Mouse (Mus musculus) lung, postnatal 0 days (tissue): ENCODE measurements around the gene Mrps26. TPM values are rescaled to one million over a fixed set of nuclear protein-coding genes. Genes with fewer than 3 reads are reported as not detected.

Experiments
- ATAC-seq: fragments of 200-750 bp; cut with Nextera tagmentation; 2 replicates; pipeline ENCODE4 v1.8.0; 2017; ENCODE audit warnings: moderate library complexity
- DNase-seq: peaks from one replicate; pipeline ENCODE4 v3.0.0-alpha.2; 2016; ENCODE audit warnings: low spot score
- H3K27ac ChIP-seq: fragments of 300-500 bp; sonication (generic); 2 replicates; pipeline ENCODE4 v1.5.1; 2014; ENCODE audit warnings: antibody characterized with exemption, mild to moderate bottlenecking, low read length, mixed read lengths
- H3K27me3 ChIP-seq: fragments of 300-500 bp; sonication (generic); replicated peaks from 2 replicates; pipeline ENCODE4 v1.6.1; 2014; ENCODE audit warnings: low read length, mixed read lengths; ENCODE audit not compliant: insufficient read depth
- H3K36me3 ChIP-seq: fragments of 300-500 bp; sonication (generic); 2 replicates; pipeline ENCODE4 v1.6.1; 2014; ENCODE audit warnings: low read length, mixed read lengths; ENCODE audit not compliant: insufficient read depth
- H3K4me1 ChIP-seq: fragments of 300-500 bp; sonication (generic); 2 replicates; pipeline ENCODE4 v1.6.1; 2014; ENCODE audit warnings: antibody characterized with exemption, low read depth, low read length, mixed read lengths; ENCODE audit not compliant: insufficient read depth
- H3K4me2 ChIP-seq: fragments of 300-500 bp; sonication (generic); replicated peaks from 2 replicates; pipeline ENCODE4 v1.6.1; 2014; ENCODE audit warnings: low read depth, mild to moderate bottlenecking, low read length, moderate library complexity, mixed read lengths
- H3K4me3 ChIP-seq: fragments of 300-500 bp; sonication (generic); 2 replicates; pipeline ENCODE4 v1.5.1; 2014; ENCODE audit warnings: low read depth, low read length
- H3K9ac ChIP-seq: fragments of 300-500 bp; sonication (generic); replicated peaks from 2 replicates; pipeline ENCODE4 v1.6.1; 2014; ENCODE audit warnings: low read depth, mild to moderate bottlenecking
- H3K9me3 ChIP-seq: fragments of 300-500 bp; sonication (generic); 2 replicates; pipeline ENCODE4 v1.6.1; 2016; ENCODE audit warnings: low read length, mixed read lengths
- CTCF ChIP-seq: IDR thresholded peaks from 2 replicates; pipeline ENCODE4 v1.5.1; 2016; ENCODE audit warnings: antibody characterized with exemption, mild to moderate bottlenecking
- EP300 ChIP-seq: IDR thresholded peaks from 2 replicates; pipeline ENCODE4 v1.6.1; 2016; ENCODE audit warnings: antibody characterized with exemption, mild to moderate bottlenecking, control low read depth
- WGBS: fragments of 180-500 bp; shearing (Covaris S2); extraction: QIAGEN DNeasy Blood & Tissue Kit; methylation state at CpG from one replicate; pipeline ENCODE4 v1.1.7; 2014; 5-methylcytosine and 5-hydroxymethylcytosine counted together
- polyA plus RNA-seq: library from polyadenylated mRNA; unstranded; fragments of >200 nt; fragmentation: Nextera tagmentation; extraction: Ambion mirVana; gene quantifications from 2 replicates; pipeline ENCODE4 v1.2.1, GENCODE M21; 2015

The Mrps26 gene
- polyA plus RNA-seq, 1 experiment from 2014 or later = 64.0 TPM

DNA sequence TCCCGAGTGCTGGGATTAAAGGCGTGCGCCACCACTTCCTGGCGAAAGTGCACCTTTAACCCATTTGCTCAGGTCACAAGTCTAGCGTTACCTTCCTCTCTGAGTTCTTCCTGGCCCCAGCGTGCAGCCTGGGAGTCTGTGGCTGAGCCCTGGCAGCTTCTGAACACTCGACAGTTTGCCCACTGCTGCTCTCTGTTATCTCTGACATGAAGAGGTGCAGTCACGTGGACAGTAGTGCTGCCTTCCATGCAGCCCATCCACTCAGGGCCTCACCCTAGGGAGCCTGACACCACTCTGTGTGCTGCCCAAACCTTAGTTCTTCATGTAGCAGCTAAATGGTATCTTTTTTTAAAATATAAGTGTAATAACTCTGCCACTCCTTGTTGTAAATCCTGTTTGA, 16.6 kb upstream of the Mrps26 start:
- 76% methylated on average over 8 of the region's 8 CpGs for WGBS
- TF ChIP-seq EP300 (no peak), CTCF (no peak)
- Histone ChIP-seq H3K27me3 (no peaks in the 10 kb centered on the region), H3K4me3 (no peak overlapping the region), H3K9me3 (no peaks in the 10 kb centered on the region), H3K36me3 (peaks cover 29% of the 10 kb centered on the region), H3K4me2 (no peak overlapping the region), H3K27ac (no peak overlapping the region), H3K9ac (no peak overlapping the region), H3K4me1 (no peaks in the 10 kb centered on the region)
- no peak for DNase-seq
- no peak for ATAC-seq

DNA sequence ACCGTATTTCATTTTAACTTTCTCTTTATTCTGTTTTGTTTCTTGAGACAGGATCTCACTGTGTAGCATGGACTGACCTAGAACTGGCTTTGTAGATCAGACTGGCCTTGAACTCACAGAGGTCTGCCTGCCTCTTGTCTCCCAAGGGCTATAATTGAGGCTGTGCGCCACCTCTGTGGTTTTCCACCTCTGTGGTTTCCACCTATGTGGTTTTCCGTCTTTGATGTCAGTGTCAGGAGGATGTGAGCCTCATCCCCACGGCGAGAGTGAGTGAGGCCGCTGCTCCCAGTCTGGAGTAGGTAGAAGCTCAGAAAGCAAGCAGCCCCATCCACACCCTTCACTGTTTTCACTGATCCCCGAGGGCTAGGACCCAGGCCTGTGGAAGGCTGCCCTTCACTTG, 8.7 kb upstream of the Mrps26 start:
- TF ChIP-seq EP300 = no peak
- TF ChIP-seq CTCF = no peak
- Histone ChIP-seq H3K4me2 (no peak overlapping the region), H3K9me3 (no peaks in the 10 kb centered on the region), H3K4me1 (no peaks in the 10 kb centered on the region), H3K4me3 (no peak overlapping the region), H3K27ac (no peak overlapping the region), H3K36me3 (peaks cover 20% of the 10 kb centered on the region), H3K27me3 (no peaks in the 10 kb centered on the region), H3K9ac (no peak overlapping the region)
- DNase-seq (no peak), ATAC-seq (no peak)
- WGBS = 87% methylated on average over 7 of the region's 7 CpGs

- no peaks in the 10 kb centered on the region for H3K9me3 ChIP-seq
- H3K27me3 ChIP-seq = no peaks in the 10 kb centered on the region
- no peak overlapping the region for H3K4me2 ChIP-seq
- no peak for TF ChIP-seq CTCF
- TF ChIP-seq EP300 = no peak
- WGBS = 97% methylated on average over 1 of the region's 1 CpGs
- H3K36me3 ChIP-seq = peaks cover 16% of the 10 kb centered on the region
- no peak for DNase-seq
- no peak overlapping the region for H3K4me3 ChIP-seq
- no peak overlapping the region for H3K9ac ChIP-seq
- no peak overlapping the region for H3K27ac ChIP-seq
- H3K4me1 ChIP-seq = no peaks in the 10 kb centered on the region
- ATAC-seq = no peak
These were observed 7.2 kb upstream of the Mrps26 start for GRCm38 (mm10) chr2:130556292-130556691.

DNA sequence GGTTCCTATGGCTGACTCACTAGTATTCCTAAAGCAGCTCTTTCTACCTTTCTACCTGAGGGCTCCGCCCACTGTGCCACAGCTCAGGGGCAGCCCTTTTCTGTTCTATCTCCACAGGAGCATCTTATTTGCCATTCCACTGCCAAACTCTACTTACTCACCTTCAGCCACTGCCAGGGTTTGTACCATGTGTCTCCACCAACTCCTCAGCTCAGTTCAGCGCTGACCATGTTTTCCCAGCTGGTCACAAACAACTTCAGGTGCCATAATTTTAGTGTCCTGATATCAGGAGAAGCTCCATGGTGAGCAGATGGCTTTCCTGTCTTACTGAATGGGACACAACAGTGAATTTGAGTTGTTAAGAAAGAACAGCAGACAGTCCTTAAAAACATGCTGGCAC, 6.1 kb upstream of the Mrps26 start:
- Histone ChIP-seq H3K9me3 (no peaks in the 10 kb centered on the region), H3K4me1 (no peaks in the 10 kb centered on the region), H3K36me3 (peaks cover 11% of the 10 kb centered on the region; the same call in 1 of the 2 replicates), H3K27ac (no peak overlapping the region), H3K9ac (no peak overlapping the region), H3K4me3 (no peak overlapping the region), H3K27me3 (no peaks in the 10 kb centered on the region), H3K4me2 (no peak overlapping the region)
- 97% methylated on average over 2 of the region's 2 CpGs for WGBS
- TF ChIP-seq CTCF = no peak
- ATAC-seq (no peak), DNase-seq (no peak)

DNA sequence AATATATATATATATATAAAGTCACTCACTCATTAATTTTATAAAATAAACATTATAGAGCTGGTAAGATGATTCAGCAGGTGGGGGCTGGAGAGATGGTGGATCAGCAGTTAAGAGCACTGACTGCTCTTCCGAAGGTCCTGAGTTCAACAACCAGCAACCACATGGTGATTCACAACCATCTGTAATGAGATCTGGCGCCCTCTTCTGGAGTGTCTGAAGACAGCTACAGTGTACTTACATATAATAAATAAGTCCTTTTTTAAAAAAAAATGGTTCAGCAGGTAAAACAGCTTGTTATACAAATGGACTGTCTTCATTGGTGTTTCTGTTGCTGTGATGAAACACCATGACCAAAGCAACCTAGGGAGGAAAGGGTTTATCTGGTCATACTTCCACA, 5.5 kb upstream of the Mrps26 start:
- TF ChIP-seq CTCF (peak; percentile 36), EP300 (no peak)
- Histone ChIP-seq H3K36me3 (peaks cover 10% of the 10 kb centered on the region; the same call in 1 of the 2 replicates), H3K9me3 (no peaks in the 10 kb centered on the region)

DNA sequence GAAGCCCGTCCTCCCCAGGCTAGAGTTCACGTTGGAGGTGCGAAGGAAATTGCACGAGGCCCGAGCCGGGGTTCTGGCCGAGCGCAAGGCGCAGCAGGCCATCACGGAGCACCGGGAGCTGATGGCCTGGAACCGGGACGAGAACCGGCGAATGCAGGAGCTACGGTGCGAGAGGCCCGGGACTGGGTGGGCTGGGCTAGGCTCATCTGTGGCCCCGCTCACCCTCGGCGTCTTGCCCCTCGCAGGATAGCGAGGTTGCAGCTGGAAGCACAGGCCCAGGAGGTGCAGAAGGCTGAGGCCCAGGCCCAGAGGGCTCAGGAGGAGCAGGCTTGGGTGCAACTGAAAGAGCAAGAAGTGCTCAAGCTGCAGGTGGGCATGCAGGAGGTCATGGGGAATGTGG, 521 bp downstream of the Mrps26 start:
- no peak for DNase-seq
- no peak; the same call in 1 of the 2 replicates for ATAC-seq

More for the DNA sequence above, 5.5 kb upstream of the Mrps26 start:
- no peak overlapping the region for H3K4me3 ChIP-seq
- WGBS = 79% methylated on average over 2 of the region's 2 CpGs
- H3K4me2 ChIP-seq = no peak overlapping the region
- ATAC-seq = no peak
- no peaks in the 10 kb centered on the region for H3K27me3 ChIP-seq
- no peak for DNase-seq
- H3K4me1 ChIP-seq = no peaks in the 10 kb centered on the region
- no peak overlapping the region for H3K9ac ChIP-seq
- no peak overlapping the region for H3K27ac ChIP-seq

DNA sequence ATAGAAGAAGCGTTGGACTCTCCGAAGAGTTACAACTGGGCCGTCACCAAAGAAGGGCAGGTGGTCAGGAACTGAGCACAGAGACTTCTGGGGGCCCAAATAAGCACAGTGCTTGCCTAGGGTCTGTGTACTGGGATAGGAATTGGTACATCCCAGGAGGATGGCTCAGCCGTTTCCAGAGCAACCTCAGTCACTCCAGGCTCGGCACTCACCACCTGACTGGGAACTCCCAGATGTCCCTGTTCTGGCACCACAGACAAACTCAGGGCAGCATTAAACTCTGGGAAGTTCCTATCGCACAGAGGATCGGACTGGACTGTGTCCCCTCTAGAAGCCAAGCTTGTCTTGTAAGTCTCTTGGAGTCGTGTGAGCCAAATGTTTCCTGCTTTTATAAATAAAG, 1.4 kb downstream of the Mrps26 start:
- H3K4me1 ChIP-seq = 0 out of 2 replicates have a peak, but pooled peaks cover 4% of the 10 kb centered on the region
- no peaks in the 10 kb centered on the region for H3K27me3 ChIP-seq
- no peaks in the 10 kb centered on the region for H3K36me3 ChIP-seq
- no peak overlapping the region for H3K27ac ChIP-seq
- TF ChIP-seq EP300 (no peak), CTCF (no peak)
- DNase-seq (no peak), ATAC-seq (no peak)
- no peak overlapping the region for H3K4me3 ChIP-seq
- no peaks in the 10 kb centered on the region for H3K9me3 ChIP-seq
- H3K4me2 ChIP-seq = no peak overlapping the region
- 78% methylated on average over 8 of the region's 8 CpGs for WGBS
- no peak overlapping the region for H3K9ac ChIP-seq

More for the DNA sequence above, 521 bp downstream of the Mrps26 start:
- TF ChIP-seq CTCF (no peak), EP300 (no peak)
- Histone ChIP-seq H3K36me3 (no peaks in the 10 kb centered on the region), H3K4me1 (0 out of 2 replicates have a peak, but pooled peaks cover 4% of the 10 kb centered on the region), H3K4me2 (peak overlapping the region; percentile 87), H3K27ac (no peak overlapping the region), H3K9me3 (no peaks in the 10 kb centered on the region), H3K9ac (peak overlapping the region; percentile 81), H3K4me3 (peak overlapping the region; percentile 85), H3K27me3 (no peaks in the 10 kb centered on the region)
- 1% methylated on average over 18 of the region's 23 CpGs for WGBS
